Mouse (Mus musculus) hindlimb bud, embryonic 11.5 days (tissue): ENCODE measurements around the gene Hist2h4.
A peak's percentile ranks its signal among the peaks of the same experiment; 100 is the strongest.
"Not testable (repeated sequence)": the region's sequence is repeated elsewhere in the genome, so short reads cannot be mapped to it uniquely, and the experiment has no call there.

Experiments
- DNase-seq: peaks from one replicate; pipeline ENCODE4 v3.0.0-alpha.2; 2012; ENCODE audit warnings: low read depth, low spot score; ENCODE audit errors: extremely low spot score

The Hist2h4 gene

GRCm38 (mm10) chr3:96247356-96248140, 15.6 kb downstream of the Hist2h4 start:
- DNase-seq: peak; percentile 46

GRCm38 (mm10) chr3:96246427-96246856, 16.7 kb downstream of the Hist2h4 start, which contains the start of gene Hist2h3c1:
Gene Hist2h3c1 (plus strand): TSS chr3:96246685.
- DNase-seq: not testable (repeated sequence)

- DNase-seq: not testable (repeated sequence)
Measured at GRCm38 (mm10) chr3:96246018-96246417, 17.1 kb downstream of the Hist2h4 start.

GRCm38 (mm10) chr3:96245003-96245886, 17.9 kb downstream of the Hist2h4 start, which contains the start of gene Hist2h2aa1:
Gene Hist2h2aa1 (plus strand): TSS chr3:96245497.
- DNase-seq: not testable (repeated sequence)

- DNase-seq: no peak
Measured at GRCm38 (mm10) chr3:96243921-96244572, 19.1 kb downstream of the Hist2h4 start.

- no peak for DNase-seq
Measured at GRCm38 (mm10) chr3:96240799-96241197, 22.3 kb downstream of the Hist2h4 start.

- DNase-seq: not testable (repeated sequence)
Measured at GRCm38 (mm10) chr3:96239949-96240798, 22.9 kb downstream of the Hist2h4 start, which contains the start of gene Hist2h2aa2. Gene Hist2h2aa2 (minus strand): TSS chr3:96240276.

GRCm38 (mm10) chr3:96238954-96239793, 23.9 kb downstream of the Hist2h4 start, which contains the start of gene Hist2h3c2:
Gene Hist2h3c2 (minus strand): TSS chr3:96239127.
- not testable (repeated sequence) for DNase-seq

- no peak for DNase-seq
Measured at GRCm38 (mm10) chr3:96237904-96238511, 25.1 kb downstream of the Hist2h4 start.

- no peak for DNase-seq
Measured at GRCm38 (mm10) chr3:96237335-96237903, 25.7 kb downstream of the Hist2h4 start.

- DNase-seq: no peak
Measured at GRCm38 (mm10) chr3:96236834-96237334, 26.2 kb downstream of the Hist2h4 start.

GRCm38 (mm10) chr3:96235836-96236235, 27.3 kb downstream of the Hist2h4 start:
- no peak for DNase-seq

- DNase-seq: no peak
Measured at GRCm38 (mm10) chr3:96234914-96235313, 28.2 kb downstream of the Hist2h4 start.

GRCm38 (mm10) chr3:96231758-96232120, 31.4 kb downstream of the Hist2h4 start:
- DNase-seq: no peak

- DNase-seq: no peak
Measured at GRCm38 (mm10) chr3:96230910-96231757, 32.0 kb downstream of the Hist2h4 start.

GRCm38 (mm10) chr3:96230404-96230803, 32.7 kb downstream of the Hist2h4 start:
- no peak for DNase-seq

GRCm38 (mm10) chr3:96228828-96229227, 34.3 kb downstream of the Hist2h4 start:
- DNase-seq: no peak
